Mouse (Mus musculus) midbrain, embryonic 13.5 days (tissue): ENCODE measurements around the gene Atp6v0a4. TPM values are rescaled to one million over a fixed set of nuclear protein-coding genes. Genes with fewer than 3 reads are reported as not detected.

ENCODE experiments used
- ATAC-seq: fragments of 200-750 bp; cut with Nextera tagmentation; 2 replicates; pipeline ENCODE4 v1.8.0; 2017; ENCODE audit warnings: mild to moderate bottlenecking, moderate TSS enrichment, moderate library complexity
- H3K27ac ChIP-seq: fragments of 300-500 bp; sonication (generic); 2 replicates; pipeline ENCODE4 v1.5.1; 2015; ENCODE audit warnings: inconsistent platforms, mild to moderate bottlenecking, moderate library complexity
- H3K27me3 ChIP-seq: fragments of 300-500 bp; sonication (generic); 2 replicates; pipeline ENCODE4 v1.6.1; 2015; ENCODE audit warnings: mild to moderate bottlenecking, inconsistent platforms
- H3K36me3 ChIP-seq: fragments of 300-500 bp; sonication (generic); 2 replicates; pipeline ENCODE4 v1.6.1; 2015; ENCODE audit warnings: mild to moderate bottlenecking, inconsistent platforms
- H3K4me1 ChIP-seq: fragments of 300-500 bp; sonication (generic); replicated peaks from 2 replicates; pipeline ENCODE4 v1.6.1; 2015; ENCODE audit warnings: inconsistent platforms
- H3K4me2 ChIP-seq: fragments of 300-500 bp; sonication (generic); replicated peaks from 2 replicates; pipeline ENCODE4 v1.6.1; 2015; ENCODE audit warnings: moderate library complexity, mild to moderate bottlenecking, inconsistent platforms
- H3K4me3 ChIP-seq: fragments of 300-500 bp; sonication (generic); replicated peaks from 2 replicates; pipeline ENCODE4 v1.5.1; 2015; ENCODE audit warnings: mild to moderate bottlenecking, inconsistent platforms
- H3K9ac ChIP-seq: fragments of 300-500 bp; sonication (generic); replicated peaks from 2 replicates; pipeline ENCODE4 v1.6.1; 2015; ENCODE audit warnings: mild to moderate bottlenecking, inconsistent platforms
- H3K9me3 ChIP-seq: fragments of 300-500 bp; sonication (generic); 2 replicates; pipeline ENCODE4 v1.6.1; 2016; ENCODE audit warnings: mild to moderate bottlenecking, inconsistent platforms
- WGBS: fragments of 180-500 bp; shearing (Covaris S2); methylation state at CpG from one replicate; pipeline ENCODE4 v1.1.7; 2015; 5-methylcytosine and 5-hydroxymethylcytosine counted together
- polyA plus RNA-seq: library from polyadenylated mRNA; unstranded; fragments of >200 nt; fragmentation: Nextera tagmentation; extraction: Ambion mirVana; gene quantifications from 2 replicates; pipeline ENCODE4 v1.2.1, GENCODE M21; 2015

The Atp6v0a4 gene
- polyA plus RNA-seq = 0.05 and 0.13 TPM in 2 replicates

DNA sequence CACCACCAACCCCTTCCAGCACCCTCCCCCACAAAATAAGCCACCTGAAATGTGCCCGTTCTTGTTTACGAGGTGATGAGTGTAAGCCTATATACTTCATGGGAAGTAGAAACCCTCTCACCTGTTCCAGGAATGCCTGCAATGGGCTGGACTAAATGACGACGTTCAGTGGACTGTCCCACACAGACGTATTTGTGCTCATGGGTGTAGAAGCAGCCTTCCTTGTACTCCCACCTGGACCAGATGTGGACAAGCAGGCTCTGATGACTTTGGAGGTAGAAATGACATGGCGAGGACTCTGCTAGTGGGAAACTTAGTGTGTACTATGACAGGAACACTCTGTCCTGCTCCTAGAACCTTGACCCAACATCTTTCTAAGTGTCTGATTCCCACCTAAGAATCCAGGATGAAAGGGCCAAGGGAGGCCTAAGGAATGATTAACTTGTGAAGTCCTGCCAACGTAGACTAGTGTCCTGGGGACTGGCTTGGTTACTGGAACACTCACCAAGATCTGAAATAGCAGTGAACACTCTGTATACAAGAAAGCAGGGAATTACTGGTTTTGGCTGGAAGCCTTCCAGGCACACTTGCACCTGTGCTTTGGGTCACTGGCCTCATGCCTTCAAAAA lies at the start of gene Atp6v0a4:
TSS of gene Atp6v0a4 (minus strand) at position 380 of the 629 bp plus-strand sequence.
- peaks cover 55% of the 10 kb centered on the region for H3K36me3 ChIP-seq
- no peaks in the 10 kb centered on the region for H3K4me1 ChIP-seq
- no peak within 1 kb of the TSS for H3K4me3 ChIP-seq
- H3K4me2 ChIP-seq = no peak within 1 kb of the TSS
- no peak within 1 kb of the TSS for H3K27ac ChIP-seq
- no peaks in the 10 kb centered on the region for H3K9me3 ChIP-seq
- H3K9ac ChIP-seq = no peak within 1 kb of the TSS
- H3K27me3 ChIP-seq = no peaks in the 10 kb centered on the region
- 94% methylated on average over 7 of the region's 7 CpGs for WGBS
- ATAC-seq = no peak

DNA sequence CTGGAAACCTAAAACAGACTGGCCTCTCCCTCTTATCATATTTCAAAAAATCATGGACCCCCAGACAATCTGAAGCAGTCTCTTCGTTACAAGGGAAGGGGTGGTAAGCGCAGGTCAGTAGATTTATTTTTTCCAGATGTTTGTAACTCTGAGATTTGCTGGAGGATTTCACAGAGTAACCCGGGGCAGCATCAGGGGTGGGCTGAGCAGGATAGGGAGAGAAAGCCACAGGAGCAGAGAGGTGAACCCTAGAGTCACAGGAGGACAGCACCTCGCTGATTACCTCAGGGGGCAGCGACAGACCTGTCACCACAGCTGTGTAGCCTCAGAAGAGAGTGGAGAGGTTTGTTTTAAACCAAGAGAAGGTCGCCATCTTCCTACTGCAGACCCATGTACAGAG lies 41.0 kb upstream of the Atp6v0a4 start:
- Histone ChIP-seq H3K4me3 (no peak overlapping the region), H3K9ac (no peak overlapping the region), H3K4me1 (peaks cover 25% of the 10 kb centered on the region), H3K27me3 (no peaks in the 10 kb centered on the region), H3K27ac (no peak overlapping the region), H3K4me2 (no peak overlapping the region), H3K36me3 (peaks cover 62% of the 10 kb centered on the region), H3K9me3 (no peaks in the 10 kb centered on the region)
- WGBS = 87% methylated on average over 6 of the region's 6 CpGs
- no peak for ATAC-seq

DNA sequence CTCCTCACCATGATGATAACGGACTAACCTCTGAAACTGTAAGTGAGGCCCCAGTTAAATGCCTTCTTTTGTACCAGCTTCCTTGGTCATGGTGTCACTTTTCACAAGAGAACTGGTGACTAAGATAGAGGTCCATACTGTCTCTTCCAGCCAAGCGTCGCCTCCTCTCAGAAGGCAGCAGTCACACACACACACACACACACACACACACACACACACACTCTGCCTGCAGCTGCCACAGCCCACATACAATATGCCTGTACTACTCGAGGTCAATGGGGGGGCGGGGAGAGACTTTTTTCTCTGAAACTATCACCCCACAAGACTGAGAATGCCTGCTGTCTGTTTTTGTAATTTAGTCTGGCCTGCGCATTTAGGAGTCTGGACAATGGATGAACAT lies 40.3 kb upstream of the Atp6v0a4 start:
- Histone ChIP-seq H3K36me3 (peaks cover 55% of the 10 kb centered on the region), H3K4me1 (peaks cover 27% of the 10 kb centered on the region), H3K4me2 (no peak overlapping the region), H3K9me3 (no peaks in the 10 kb centered on the region), H3K27me3 (no peaks in the 10 kb centered on the region), H3K27ac (no peak overlapping the region), H3K4me3 (no peak overlapping the region), H3K9ac (no peak overlapping the region)
- ATAC-seq = no peak
- 92% methylated on average over 6 of the region's 6 CpGs for WGBS

DNA sequence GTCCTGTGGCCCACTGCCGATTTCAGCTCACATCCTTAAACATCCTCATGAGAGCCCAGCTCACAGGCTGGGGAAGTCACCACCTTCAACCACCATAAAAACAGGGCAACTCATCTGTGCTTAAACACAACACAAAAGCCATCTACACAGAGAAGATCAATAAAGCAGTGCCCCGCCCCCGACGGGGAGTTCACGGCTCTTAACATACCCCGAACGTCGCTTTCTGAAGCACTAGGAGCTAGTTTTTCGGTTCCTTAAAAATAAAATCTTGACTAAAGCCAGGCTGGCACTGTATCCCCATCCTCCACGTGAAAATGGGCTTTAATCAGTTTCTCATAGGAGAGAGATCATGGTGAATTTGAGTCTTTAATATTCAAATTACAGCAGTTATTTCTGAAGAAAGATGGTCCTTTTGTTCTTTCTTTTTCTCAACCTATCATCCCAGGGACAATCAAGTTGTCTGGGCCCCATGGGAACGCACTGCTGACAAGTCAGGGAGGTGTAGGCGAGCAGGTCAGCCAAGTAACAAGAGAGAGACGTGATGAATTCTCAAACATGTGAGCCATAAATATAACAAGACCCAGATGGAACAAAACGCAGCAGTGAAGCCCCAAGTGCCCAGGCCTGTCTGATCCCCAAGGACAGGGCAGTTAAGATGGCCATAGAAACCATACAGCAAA lies 38.6 kb upstream of the Atp6v0a4 start:
- ATAC-seq = no peak
- Histone ChIP-seq H3K4me3 (no peak overlapping the region), H3K9me3 (no peaks in the 10 kb centered on the region), H3K4me2 (no peak overlapping the region), H3K9ac (no peak overlapping the region), H3K4me1 (peaks cover 45% of the 10 kb centered on the region), H3K27ac (peak overlapping the region; percentile 28; the same call in 1 of the 2 replicates), H3K36me3 (peaks cover 38% of the 10 kb centered on the region), H3K27me3 (no peaks in the 10 kb centered on the region)
- WGBS = 57% methylated on average over 14 of the region's 14 CpGs

DNA sequence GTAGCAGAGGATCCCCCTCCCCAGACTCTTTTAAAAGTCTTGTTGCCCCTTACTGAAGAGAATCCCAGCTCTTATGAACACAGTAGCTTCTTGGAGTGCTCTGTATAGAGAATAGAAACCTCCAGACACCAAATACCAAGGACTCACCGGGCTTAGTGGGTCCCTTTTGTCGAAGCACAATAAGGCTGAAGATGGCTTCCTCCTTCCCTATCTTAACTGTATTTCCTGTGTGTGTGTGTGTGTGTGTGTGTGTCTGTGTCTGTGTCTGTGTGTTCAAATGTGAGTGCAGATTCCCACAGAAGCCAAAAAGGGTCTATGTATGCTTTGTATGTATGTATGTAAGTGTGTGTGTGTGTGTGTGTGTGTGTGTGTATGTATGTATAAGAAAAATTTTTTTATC lies 36.2 kb upstream of the Atp6v0a4 start:
- WGBS = 65% methylated on average over 2 of the region's 2 CpGs
- H3K27ac ChIP-seq = peak overlapping the region; percentile 82
- H3K4me1 ChIP-seq = peaks cover 42% of the 10 kb centered on the region
- no peaks in the 10 kb centered on the region for H3K9me3 ChIP-seq
- no peak overlapping the region for H3K9ac ChIP-seq
- H3K36me3 ChIP-seq = peaks cover 36% of the 10 kb centered on the region
- no peak for ATAC-seq
- no peaks in the 10 kb centered on the region for H3K27me3 ChIP-seq
- no peak overlapping the region for H3K4me3 ChIP-seq
- H3K4me2 ChIP-seq = no peak overlapping the region

DNA sequence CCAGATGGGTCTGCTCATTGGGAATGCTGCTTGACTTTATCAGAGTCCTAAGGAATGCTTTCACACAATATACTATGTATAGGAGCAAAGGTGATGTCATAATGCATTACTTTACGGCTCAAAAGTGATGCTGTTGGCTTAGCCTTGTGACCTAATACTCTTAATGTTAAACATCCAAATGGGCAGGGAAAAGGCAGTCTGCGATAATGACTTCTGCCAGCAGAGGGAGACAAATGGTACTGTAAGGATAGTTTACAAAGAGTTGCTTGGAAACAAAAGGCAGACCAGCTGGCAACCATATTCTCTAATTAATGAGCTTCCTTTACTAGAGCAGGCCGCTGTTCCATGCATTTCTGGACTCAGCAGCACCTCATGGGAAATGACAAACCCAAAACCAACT lies 35.7 kb upstream of the Atp6v0a4 start:
- Histone ChIP-seq H3K9me3 (no peaks in the 10 kb centered on the region), H3K27me3 (no peaks in the 10 kb centered on the region), H3K4me1 (peaks cover 42% of the 10 kb centered on the region), H3K9ac (no peak overlapping the region), H3K4me2 (no peak overlapping the region), H3K4me3 (no peak overlapping the region), H3K36me3 (peaks cover 36% of the 10 kb centered on the region), H3K27ac (peak overlapping the region; percentile 82)
- ATAC-seq = peak; percentile 65
- WGBS = 15% methylated on average over 3 of the region's 3 CpGs

DNA sequence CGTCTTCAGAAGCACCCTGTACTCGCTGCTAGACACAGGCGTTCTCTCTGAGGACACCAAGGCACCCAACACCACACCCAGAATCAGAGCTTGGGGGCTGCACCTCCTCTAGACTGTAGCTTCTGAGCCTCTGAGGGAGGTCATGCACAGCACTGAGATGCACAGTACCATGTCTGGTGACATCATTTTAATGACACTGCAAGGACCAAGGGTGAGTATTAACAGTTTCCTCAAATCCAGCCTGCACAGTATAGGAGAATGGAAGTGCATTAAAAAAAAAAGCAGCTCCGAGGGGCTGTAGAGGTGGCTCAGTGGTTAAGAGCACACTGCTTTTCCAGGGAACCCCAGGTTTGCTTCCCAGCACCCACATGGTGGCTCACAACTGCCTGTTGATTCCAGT lies 35.2 kb upstream of the Atp6v0a4 start:
- ATAC-seq = peak; percentile 28

DNA sequence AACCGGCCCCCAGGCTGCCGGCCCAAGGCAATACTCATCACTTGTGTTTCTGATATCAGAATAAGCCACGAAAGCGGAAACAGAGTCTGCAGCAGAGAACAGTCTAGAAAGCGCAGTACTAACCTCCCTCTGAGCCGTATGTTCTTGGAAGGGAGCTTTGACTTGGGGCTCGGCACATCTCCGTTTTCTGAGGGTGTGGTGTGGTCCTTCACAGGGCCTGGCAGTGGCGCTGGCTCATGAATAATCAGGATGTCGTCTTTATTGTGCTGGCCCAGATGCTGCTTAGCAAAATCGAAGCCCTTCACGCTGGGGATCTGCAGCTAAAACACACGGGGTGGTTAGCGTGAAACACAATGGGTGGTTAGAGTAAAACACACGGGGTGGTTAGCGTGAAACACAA lies 33.5 kb upstream of the Atp6v0a4 start:
- ATAC-seq = peak; percentile 44
- no peak overlapping the region for H3K4me3 ChIP-seq
- H3K36me3 ChIP-seq = peaks cover 41% of the 10 kb centered on the region
- no peak overlapping the region for H3K4me2 ChIP-seq
- no peak overlapping the region for H3K9ac ChIP-seq
- H3K27ac ChIP-seq = peak overlapping the region; percentile 74
- no peaks in the 10 kb centered on the region for H3K27me3 ChIP-seq
- no peaks in the 10 kb centered on the region for H3K9me3 ChIP-seq
- 41% methylated on average over 16 of the region's 16 CpGs for WGBS
- H3K4me1 ChIP-seq = peaks cover 35% of the 10 kb centered on the region

More for the DNA sequence above, 35.2 kb upstream of the Atp6v0a4 start:
- 78% methylated on average over 4 of the region's 4 CpGs for WGBS
- Histone ChIP-seq H3K4me2 (no peak overlapping the region), H3K9ac (no peak overlapping the region), H3K27ac (no peak overlapping the region), H3K4me3 (no peak overlapping the region), H3K9me3 (no peaks in the 10 kb centered on the region), H3K27me3 (no peaks in the 10 kb centered on the region), H3K36me3 (peaks cover 36% of the 10 kb centered on the region), H3K4me1 (peaks cover 42% of the 10 kb centered on the region)

DNA sequence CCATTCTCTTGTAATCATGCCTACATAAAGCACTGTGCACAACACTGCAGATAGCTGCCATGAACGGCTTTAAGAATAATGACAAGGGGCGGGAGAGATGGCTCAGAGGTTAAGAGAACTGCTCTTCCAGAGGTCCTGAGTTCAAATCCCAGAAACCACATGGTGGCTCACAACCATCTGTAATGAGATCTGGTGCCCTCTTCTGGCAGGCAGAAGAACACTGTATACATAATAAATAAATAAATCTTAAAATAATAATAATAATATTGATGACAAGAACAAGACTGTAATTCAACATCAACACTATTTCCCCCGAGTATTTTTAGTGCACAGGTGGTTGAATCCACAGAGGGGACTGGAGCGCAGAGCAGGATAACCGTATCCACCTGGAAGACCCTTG lies 31.8 kb upstream of the Atp6v0a4 start:
- no peak for ATAC-seq
- peaks cover 26% of the 10 kb centered on the region for H3K4me1 ChIP-seq
- H3K9me3 ChIP-seq = no peaks in the 10 kb centered on the region
- no peak overlapping the region for H3K9ac ChIP-seq
- H3K4me3 ChIP-seq = no peak overlapping the region
- WGBS = 96% methylated on average over 5 of the region's 5 CpGs
- no peak overlapping the region for H3K4me2 ChIP-seq
- no peak overlapping the region for H3K27ac ChIP-seq
- peaks cover 47% of the 10 kb centered on the region for H3K36me3 ChIP-seq
- no peaks in the 10 kb centered on the region for H3K27me3 ChIP-seq

DNA sequence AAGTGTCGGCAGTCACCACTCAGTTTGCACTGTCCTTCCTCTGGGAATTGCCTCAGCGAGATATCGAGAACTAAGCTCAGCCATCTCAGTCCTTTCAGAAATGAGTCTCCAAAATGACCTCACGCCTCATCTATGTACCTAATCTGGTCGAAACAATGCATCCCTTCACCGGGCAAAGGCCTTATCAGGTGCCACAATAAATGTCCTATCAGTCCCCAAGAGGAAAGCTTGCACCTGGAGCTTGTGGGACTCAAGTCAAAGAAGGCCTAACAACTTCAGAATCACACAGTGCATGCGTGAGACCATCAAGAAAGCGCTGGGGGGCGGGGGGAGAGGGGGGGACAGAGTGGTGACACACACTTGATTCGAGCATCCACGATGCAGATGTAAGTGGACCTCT lies 27.9 kb upstream of the Atp6v0a4 start:
- WGBS = 87% methylated on average over 11 of the region's 11 CpGs
- Histone ChIP-seq H3K27me3 (no peaks in the 10 kb centered on the region), H3K9me3 (no peaks in the 10 kb centered on the region), H3K9ac (no peak overlapping the region), H3K4me1 (no peaks in the 10 kb centered on the region), H3K4me2 (no peak overlapping the region), H3K36me3 (peaks cover 71% of the 10 kb centered on the region), H3K27ac (no peak overlapping the region), H3K4me3 (no peak overlapping the region)
- no peak for ATAC-seq

DNA sequence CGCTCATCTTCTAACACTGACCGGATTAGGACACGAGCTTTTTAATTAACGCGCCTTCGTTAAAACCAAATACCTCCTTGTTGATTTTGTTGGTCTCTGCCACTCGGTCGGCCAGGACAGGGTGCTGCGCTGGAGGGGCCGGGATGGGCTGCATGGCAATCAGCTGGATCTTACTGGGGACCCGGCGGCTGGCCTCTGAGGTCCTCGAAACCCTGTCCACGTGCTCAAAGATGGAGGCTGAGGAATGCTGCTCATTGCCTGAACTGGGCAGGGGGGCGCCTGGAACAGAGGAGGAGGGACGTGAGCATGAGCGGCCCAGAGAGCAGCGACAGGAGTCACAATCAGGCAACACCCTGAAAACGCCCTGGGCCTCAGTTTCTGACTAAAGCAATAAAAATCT lies 25.1 kb upstream of the Atp6v0a4 start:
- no peaks in the 10 kb centered on the region for H3K27me3 ChIP-seq
- H3K4me2 ChIP-seq = no peak overlapping the region
- ATAC-seq = no peak
- H3K9me3 ChIP-seq = no peaks in the 10 kb centered on the region
- no peak overlapping the region for H3K9ac ChIP-seq
- 89% methylated on average over 19 of the region's 19 CpGs for WGBS
- H3K4me1 ChIP-seq = no peaks in the 10 kb centered on the region
- H3K36me3 ChIP-seq = peaks cover 73% of the 10 kb centered on the region
- H3K27ac ChIP-seq = no peak overlapping the region
- no peak overlapping the region for H3K4me3 ChIP-seq

DNA sequence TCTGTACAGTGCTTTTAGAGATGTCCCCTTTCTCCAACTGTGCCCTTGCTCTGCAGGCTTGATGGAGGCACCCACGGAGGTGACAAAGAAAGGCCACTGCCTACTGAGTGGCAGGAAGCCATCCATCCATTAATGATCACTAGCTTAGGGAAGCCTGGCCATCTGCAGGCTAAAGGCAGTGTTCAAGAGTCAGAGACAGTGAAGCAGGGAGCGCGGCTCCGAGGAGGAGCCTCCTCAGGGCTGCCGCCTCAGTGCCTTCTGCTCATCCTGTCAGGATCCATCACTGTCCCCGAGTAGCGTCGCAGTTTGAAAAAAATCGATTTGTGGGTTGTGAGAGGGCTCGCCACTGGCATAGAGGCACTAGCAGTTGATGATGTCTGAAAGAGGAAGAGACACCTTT lies 24.2 kb upstream of the Atp6v0a4 start:
- no peaks in the 10 kb centered on the region for H3K4me1 ChIP-seq
- no peak overlapping the region for H3K4me3 ChIP-seq
- H3K9me3 ChIP-seq = no peaks in the 10 kb centered on the region
- H3K4me2 ChIP-seq = no peak overlapping the region
- no peak for ATAC-seq
- no peaks in the 10 kb centered on the region for H3K27me3 ChIP-seq
- H3K36me3 ChIP-seq = peaks cover 73% of the 10 kb centered on the region
- 89% methylated on average over 10 of the region's 10 CpGs for WGBS
- H3K9ac ChIP-seq = no peak overlapping the region
- H3K27ac ChIP-seq = no peak overlapping the region
